Mouse (Mus musculus): ENCODE measurements around the gene Mrpl40. TPM values are rescaled to one million over a fixed set of nuclear protein-coding genes. Genes with fewer than 3 reads are reported as not detected.
"Not testable (repeated sequence)": the region's sequence is repeated elsewhere in the genome, so short reads cannot be mapped to it uniquely, and the experiment has no call there.

The Mrpl40 gene
- total RNA-seq (2015; ENCODE audit: low replicate concordance) (5.4 and 39.7 TPM in 2 replicates), total RNA-seq (2017; ENCODE audit: low replicate concordance) (25.6 and 26.8 TPM in 2 replicates)

- peak; percentile 85 for ATAC-seq (replicated peaks; ENCODE audit: low FRiP score, poor library complexity, severe bottlenecking)
Observed at GRCm38 (mm10) chr16:18876442-18877308, at the start of gene Mrpl40, which contains the start of gene Hira. TSS of gene Mrpl40 (minus strand) at chr16:18876862. TSS of gene Hira (plus strand) at chr16:18877037.

- no peak for ATAC-seq (replicated peaks; ENCODE audit: low FRiP score, poor library complexity, severe bottlenecking)
Observed at GRCm38 (mm10) chr16:18921771-18922170, 45.1 kb upstream of the Mrpl40 start.

- ATAC-seq (replicated peaks; ENCODE audit: low FRiP score, poor library complexity, severe bottlenecking) = no peak
Observed at GRCm38 (mm10) chr16:18916064-18916463, 39.4 kb upstream of the Mrpl40 start.

- ATAC-seq (replicated peaks; ENCODE audit: low FRiP score, poor library complexity, severe bottlenecking) = no peak
Observed at GRCm38 (mm10) chr16:18905648-18906047, 29.0 kb upstream of the Mrpl40 start.

GRCm38 (mm10) chr16:18896429-18896828, 19.8 kb upstream of the Mrpl40 start:
- peak; percentile 90 for ATAC-seq (replicated peaks; ENCODE audit: low FRiP score, poor library complexity, severe bottlenecking)

- ATAC-seq (replicated peaks; ENCODE audit: low FRiP score, poor library complexity, severe bottlenecking) = no peak
Observed at GRCm38 (mm10) chr16:18895249-18895648, 18.6 kb upstream of the Mrpl40 start.

- ATAC-seq (replicated peaks; ENCODE audit: low FRiP score, poor library complexity, severe bottlenecking) = no peak
Observed at GRCm38 (mm10) chr16:18893840-18894372, 17.2 kb upstream of the Mrpl40 start.

- no peak for ATAC-seq (replicated peaks; ENCODE audit: low FRiP score, poor library complexity, severe bottlenecking)
Observed at GRCm38 (mm10) chr16:18884044-18884443, 7.4 kb upstream of the Mrpl40 start.

GRCm38 (mm10) chr16:18878091-18878720, 1.5 kb upstream of the Mrpl40 start:
- ATAC-seq (replicated peaks; ENCODE audit: low FRiP score, poor library complexity, severe bottlenecking) = no peak

- ATAC-seq (replicated peaks; ENCODE audit: low FRiP score, poor library complexity, severe bottlenecking) = peak; percentile 39
Observed at GRCm38 (mm10) chr16:18877386-18878090, 876 bp upstream of the Mrpl40 start.

- no peak; the same call in 1 of the 2 replicates for ATAC-seq (replicated peaks; ENCODE audit: low FRiP score, poor library complexity, severe bottlenecking)
Observed at GRCm38 (mm10) chr16:18876091-18876441, 596 bp downstream of the Mrpl40 start.

GRCm38 (mm10) chr16:18870495-18870894, 6.2 kb downstream of the Mrpl40 start:
- not testable (repeated sequence) for ATAC-seq (replicated peaks; ENCODE audit: low FRiP score, poor library complexity, severe bottlenecking)

- no peak for ATAC-seq (replicated peaks; ENCODE audit: low FRiP score, poor library complexity, severe bottlenecking)
Observed at GRCm38 (mm10) chr16:18860186-18860585, 16.5 kb downstream of the Mrpl40 start.

GRCm38 (mm10) chr16:18858551-18858950, 18.1 kb downstream of the Mrpl40 start:
- peak; percentile 69 for ATAC-seq (replicated peaks; ENCODE audit: low FRiP score, poor library complexity, severe bottlenecking)

GRCm38 (mm10) chr16:18849521-18850190, 27.0 kb downstream of the Mrpl40 start:
- ATAC-seq (replicated peaks; ENCODE audit: low FRiP score, poor library complexity, severe bottlenecking) = not testable (repeated sequence)

GRCm38 (mm10) chr16:18846301-18846820, 30.3 kb downstream of the Mrpl40 start:
- ATAC-seq (replicated peaks; ENCODE audit: low FRiP score, poor library complexity, severe bottlenecking) = no peak

GRCm38 (mm10) chr16:18838346-18838745, 38.3 kb downstream of the Mrpl40 start:
- no peak for ATAC-seq (replicated peaks; ENCODE audit: low FRiP score, poor library complexity, severe bottlenecking)

GRCm38 (mm10) chr16:18836468-18837208, 40.0 kb downstream of the Mrpl40 start, which contains the start of the genes 2510002D24Rik and Gm28539:
TSS of gene 2510002D24Rik (plus strand) at chr16:18836578.
TSS of gene Gm28539 (plus strand) at chr16:18836584.
- peak; percentile 96 for ATAC-seq (replicated peaks; ENCODE audit: low FRiP score, poor library complexity, severe bottlenecking)
